Mouse (Mus musculus): ENCODE measurements at regions not wholly inside any gene's neighbourhood (a gene's known extent, or its start where the extent isn't known, plus 50 kb on each side); places are given as distances from the start of the nearest gene placed in this dataset.

DNA sequence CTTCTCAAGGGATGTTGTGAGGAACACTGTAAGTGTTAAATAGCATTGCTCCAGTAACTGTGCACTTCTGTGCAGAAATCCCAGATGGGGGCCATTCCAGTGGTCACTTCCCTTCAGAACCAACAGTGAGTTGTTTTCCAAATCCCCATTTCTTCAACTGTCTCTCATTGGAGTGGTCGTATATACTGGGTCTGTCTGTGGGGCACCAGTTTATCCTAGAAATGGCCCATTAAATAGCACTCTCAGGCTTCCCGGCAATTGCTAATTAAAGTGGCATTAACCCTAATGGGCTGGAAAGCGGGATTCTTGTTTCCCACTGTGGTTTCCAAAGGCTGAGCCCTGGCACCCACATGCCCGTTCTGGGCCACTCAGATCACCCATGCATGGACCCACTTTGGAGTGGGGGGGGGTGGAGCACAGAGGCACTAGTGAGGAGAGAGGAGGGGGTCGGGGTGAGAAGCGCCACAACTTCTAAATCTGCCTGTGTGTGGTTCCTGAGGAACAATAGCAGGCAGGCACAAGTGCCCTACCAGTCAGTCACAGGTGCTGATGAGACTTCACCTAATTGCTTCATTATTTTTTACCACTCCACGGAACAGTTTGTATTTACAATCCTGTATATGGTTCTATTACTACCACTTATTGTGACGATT, 78.1 kb downstream of the Fam204a start:
- no peak for DNase-seq (ENCODE audit: low spot score)

GRCm38 (mm10) chr19:60146451-60147190, 79.9 kb downstream of the Fam204a start:
- DNase-seq (ENCODE audit: low spot score): no peak

DNA sequence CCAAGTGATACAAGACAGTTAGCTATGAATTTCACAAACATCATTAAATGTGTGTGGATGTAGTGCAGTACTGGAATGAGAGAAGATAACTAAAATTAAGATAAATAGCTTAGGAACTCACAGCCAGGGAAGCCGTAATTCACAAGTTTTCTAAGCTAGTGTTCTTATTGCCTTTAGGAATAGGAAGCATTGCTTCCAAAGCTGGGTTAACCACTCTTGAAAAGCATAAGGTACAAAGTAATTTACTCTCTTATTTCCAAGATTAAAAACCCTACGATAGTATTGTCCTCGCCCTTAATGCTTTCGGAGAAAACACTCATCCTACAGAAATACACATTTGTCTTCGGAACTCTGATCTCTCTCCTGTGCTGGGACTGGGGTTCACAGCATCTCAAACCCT, 81.3 kb downstream of the Fam204a start:
- DNase-seq (ENCODE audit: low spot score): no peak

DNA sequence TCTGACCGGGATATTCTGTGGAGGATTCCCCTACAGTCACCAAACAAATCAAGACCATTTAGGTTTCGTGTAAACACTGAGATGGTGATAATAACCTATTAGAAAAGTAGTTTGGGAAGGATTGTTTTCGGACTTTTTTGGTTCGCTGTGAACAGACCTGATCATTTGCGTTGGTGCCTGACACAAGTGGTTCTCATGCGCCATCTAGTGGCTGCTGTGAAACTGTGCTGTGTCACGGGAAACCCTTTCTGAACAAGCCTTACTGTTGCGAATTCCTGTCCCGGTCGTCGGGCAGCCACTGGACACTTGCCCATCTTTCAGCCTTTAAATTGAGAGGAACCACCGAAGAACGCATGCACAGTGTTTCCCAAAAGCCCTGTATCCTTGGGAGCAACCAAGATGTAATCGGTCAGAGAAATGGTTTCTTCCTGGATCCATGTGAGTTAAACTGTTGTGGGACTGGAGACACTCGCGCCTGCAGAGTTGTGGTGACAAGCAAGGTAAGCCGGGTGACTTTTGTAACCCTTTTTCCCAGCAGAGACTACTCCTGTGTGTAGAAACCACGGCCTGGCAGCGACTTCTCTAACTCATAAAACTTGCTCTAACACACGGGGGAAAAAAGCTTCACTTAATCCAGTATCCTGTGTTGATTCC, 82.0 kb downstream of the Fam204a start:
- DNase-seq (ENCODE audit: low spot score): peak; percentile 96

DNA sequence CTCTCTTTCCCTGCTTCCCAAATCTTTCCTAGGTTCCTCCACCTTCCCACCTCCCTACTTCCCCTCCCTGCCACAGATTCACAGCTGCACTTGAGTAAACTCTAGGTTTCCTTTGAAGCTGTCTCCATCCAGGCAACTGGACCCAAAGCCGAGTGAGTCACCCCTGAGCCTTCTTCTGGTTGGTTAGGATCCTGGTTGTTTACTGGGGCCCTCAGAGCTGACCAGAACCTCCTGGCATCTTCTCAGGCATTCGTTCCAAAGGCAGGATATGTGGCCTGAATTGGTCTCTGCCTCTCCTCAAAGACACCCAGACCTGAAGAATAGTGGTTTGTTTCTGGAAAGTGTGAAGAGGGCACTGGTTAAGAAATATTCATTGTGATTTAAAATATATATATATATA, 87.6 kb downstream of the Fam204a start:
- DNase-seq (ENCODE audit: low spot score): no peak

GRCm38 (mm10) chr19:60136491-60136890, 90.0 kb downstream of the Fam204a start:
- DNase-seq (ENCODE audit: low spot score): no peak

- no peak for DNase-seq (ENCODE audit: low spot score)
Observed at GRCm38 (mm10) chr19:60134447-60135328, 91.8 kb downstream of the Fam204a start.

DNA sequence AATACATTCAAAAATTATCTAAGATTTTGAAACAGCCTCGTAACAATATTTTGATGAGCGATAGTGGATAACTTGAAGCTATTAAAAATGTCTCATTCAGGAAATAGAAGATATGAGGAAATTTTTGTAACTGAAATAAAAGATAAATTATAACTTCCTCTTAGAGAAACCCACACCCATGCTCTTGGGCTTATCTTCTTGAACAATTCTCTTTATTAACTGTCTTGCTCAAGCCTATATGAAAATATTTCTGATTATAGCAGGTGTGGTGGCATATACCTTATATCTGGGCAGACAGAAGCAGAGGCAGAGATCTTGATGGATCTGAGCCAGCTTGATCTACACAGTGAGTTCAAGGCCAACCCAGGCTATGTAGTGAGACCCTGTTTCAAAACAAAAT, 96.9 kb downstream of the Fam204a start:
- no peak for DNase-seq (ENCODE audit: low spot score)

- no peak for DNase-seq (ENCODE audit: low spot score)
Observed at GRCm38 (mm10) chr19:60124638-60125037, 101.9 kb downstream of the Fam204a start.

DNA sequence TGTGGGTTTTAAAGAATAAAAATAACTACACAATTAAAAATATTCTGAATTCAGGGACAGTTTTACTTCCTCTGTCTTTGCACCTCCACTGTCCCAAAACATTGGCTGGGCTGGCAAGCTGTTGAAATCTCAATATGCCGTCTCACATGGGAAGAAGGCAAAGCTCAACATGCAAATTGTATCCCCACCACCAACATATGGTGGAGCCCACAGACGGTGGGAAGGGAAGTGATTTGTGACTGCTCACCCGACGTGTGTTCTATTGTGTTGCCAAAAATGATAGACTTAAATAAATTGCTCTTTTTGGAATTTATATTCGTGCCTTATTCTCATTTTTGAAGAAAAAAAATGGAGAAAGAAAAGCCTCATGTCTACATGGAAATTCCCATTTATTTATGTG, 105.6 kb downstream of the Fam204a start:
- DNase-seq (ENCODE audit: low spot score): no peak

- no peak for DNase-seq (ENCODE audit: low spot score)
Observed at GRCm38 (mm10) chr19:60119051-60119450, 107.5 kb downstream of the Fam204a start.

DNA sequence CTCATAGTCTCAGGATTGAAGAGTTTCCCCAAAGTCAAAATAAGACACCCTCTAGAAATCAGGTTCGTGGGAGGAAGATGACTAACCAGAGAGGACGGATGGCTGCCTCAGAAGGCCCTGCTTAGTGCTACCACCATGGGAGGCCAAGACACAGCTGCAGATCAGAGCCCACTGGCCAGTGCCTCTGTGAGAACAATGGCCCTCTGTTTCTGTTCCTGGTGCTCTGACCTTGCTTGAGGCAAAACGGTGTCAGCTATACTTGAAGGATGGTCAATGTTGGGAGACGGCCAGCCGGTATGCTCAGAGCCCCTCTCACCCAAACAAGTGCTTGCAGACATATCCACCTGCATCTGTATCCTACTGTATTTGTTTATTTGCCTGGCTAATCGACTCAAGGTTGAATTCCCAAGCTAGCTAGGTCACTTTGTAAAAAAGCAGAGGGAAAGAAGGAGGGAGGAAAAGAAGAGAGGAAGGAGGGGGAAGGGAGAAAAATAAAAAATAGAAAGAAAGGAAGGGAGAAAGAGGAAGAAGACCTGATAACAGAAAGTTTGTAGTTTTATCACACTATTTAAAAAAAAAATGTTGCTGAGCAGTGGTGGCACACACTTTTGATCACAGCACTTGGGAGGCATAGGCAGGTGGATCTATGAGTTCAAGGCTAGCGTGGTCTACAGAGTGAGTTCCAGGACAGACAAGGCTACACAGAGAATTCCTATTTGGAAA, 112.7 kb downstream of the Fam204a start:
- DNase-seq (ENCODE audit: low spot score): peak; percentile 62

DNA sequence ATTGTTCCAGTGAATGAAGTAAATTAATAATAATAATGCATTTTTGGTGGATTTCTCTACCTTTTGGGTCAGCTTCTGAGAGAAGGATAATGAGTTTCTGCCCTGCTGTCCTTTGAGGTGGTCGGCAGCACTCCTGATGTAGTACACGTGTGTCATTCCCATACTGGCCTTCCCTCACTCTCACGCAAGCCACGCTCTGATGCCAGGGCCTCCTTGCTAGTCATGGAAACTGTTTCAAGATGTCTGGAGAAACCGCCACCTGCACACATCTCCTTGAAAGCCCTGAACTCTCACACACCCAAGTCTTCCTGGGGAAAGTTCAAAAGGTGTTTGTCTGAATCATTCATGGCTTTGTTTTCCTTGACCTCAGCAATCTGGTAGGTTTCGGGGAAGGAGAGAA, 116.2 kb downstream of the Fam204a start:
- DNase-seq (ENCODE audit: low spot score): no peak

DNA sequence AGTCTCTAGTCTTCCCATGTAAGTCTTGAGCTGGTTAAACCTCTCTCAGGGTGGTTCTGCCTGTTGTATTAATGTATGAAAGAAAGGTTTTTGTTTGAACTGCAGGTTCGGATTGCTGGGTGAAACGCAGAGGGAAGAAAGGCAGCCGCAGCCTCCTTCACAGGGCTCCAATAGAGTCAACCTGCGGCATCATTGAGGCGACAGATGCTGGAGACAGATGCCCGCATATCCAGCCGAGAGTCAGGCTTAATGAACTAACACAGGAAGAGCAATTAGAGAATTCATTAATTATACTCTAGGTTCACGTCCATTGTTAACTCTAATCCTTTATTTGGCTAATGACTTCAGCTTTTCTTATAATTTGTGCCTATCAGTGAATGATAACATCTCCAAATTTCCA, 117.0 kb downstream of the Fam204a start:
- DNase-seq (ENCODE audit: low spot score): peak; percentile 46

- no peak for DNase-seq (ENCODE audit: low spot score)
Observed at GRCm38 (mm10) chr19:60097915-60098314, 128.6 kb downstream of the Fam204a start.

DNA sequence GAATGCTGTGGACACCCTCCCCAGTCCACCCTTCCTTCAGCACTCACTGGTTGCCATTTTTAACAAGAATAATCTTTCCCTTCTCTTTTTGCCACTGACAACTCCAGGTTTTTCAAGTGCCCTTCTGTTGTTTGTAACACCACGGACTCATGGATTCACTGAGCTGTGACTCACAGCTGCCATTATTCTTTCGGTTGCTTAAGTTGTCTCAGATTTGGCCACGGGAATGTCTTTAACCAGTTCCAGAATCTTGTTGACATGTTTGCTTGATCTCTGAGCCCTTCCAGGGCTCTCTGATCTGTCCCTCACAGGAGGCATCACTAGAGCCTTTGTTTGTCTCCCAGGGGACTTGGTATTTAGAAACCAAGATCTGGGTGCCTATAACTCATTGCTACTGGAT, 131.5 kb upstream of the Rab11fip2 start:
- DNase-seq (ENCODE audit: low spot score): no peak

DNA sequence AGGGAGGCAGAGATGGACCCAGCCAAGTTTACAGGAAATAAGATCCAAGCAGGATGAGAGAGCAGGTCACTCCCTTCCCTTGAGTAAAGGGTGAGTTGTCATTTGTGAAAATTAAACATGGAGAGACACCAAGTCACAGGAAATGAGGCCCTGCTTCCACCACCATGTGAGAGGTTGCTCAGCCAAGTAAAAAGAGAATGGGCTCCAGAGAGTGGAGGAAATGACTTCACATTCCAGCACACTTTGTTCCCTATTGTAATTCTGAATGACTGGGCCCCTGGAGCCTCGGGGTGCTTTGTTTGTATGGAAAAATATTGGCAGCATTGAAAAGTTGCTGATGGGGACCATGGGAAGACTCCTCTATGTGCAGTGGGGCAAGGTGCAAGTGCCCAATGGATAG, 129.9 kb upstream of the Rab11fip2 start:
- DNase-seq (ENCODE audit: low spot score): no peak

DNA sequence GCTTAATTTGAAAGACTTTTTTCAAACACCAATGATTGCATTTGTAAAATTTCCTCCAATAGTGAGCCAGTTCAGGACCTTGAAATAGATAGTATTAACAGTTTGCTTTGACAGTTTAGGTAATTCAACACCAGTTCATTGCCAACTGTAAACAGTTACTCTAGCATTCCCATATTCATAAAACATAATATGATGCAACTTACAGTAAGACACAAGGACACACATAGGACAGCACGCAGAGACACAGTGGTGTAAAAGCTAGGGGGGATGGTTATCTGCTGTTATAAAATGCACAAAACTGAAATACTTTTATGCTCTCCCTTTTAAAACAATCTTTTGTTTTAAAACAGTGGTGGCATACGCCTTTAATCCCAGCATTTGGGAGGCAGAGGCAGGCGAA, 122.7 kb upstream of the Rab11fip2 start:
- no peak for DNase-seq (ENCODE audit: low spot score)

- no peak for DNase-seq (ENCODE audit: low spot score)
Observed at GRCm38 (mm10) chr19:60055121-60055874, 111.8 kb upstream of the Rab11fip2 start.

DNA sequence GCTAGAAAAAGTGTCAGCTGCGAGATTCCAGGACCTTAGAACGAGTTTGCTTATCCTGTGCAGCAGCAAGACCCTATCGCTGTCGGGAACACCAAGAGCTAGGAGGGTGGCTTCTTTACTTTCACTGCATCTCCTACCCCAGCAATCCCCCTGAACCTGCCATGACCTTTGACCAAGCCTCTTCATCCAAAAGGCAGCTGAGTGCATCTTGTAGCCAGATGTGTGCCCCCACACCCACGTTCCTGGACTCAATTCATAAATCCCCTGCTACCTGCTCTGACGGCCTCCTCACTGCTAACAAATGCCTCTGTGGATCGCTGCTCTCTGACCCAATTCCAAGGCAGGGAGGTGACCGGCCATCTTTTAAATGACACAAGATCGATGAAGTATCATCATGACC, 107.7 kb upstream of the Rab11fip2 start:
- DNase-seq (ENCODE audit: low spot score): no peak

- DNase-seq (ENCODE audit: low spot score): no peak
Observed at GRCm38 (mm10) chr19:60040721-60041120, 97.3 kb upstream of the Rab11fip2 start.
